Mouse (Mus musculus): Measurements from ENCODE around the gene Hip1r.
"Not testable (repeated sequence)": the region's sequence is repeated elsewhere in the genome, so short reads cannot be mapped to it uniquely, and the experiment has no call there.

Hip1r gene

GRCm38 (mm10) chr5:124039602-124040001, 66.2 kb downstream of the Hip1r start:
- DNase-seq (ENCODE audit: low spot score), result no peak

GRCm38 (mm10) chr5:124041097-124041496, 67.7 kb downstream of the Hip1r start:
- DNase-seq (ENCODE audit: low spot score), result no peak

GRCm38 (mm10) chr5:124043212-124043978, 70.0 kb downstream of the Hip1r start:
- DNase-seq (ENCODE audit: low spot score), result peak; percentile 80

- no peak for DNase-seq (ENCODE audit: low spot score)
Observed at GRCm38 (mm10) chr5:124043999-124044398, 70.6 kb downstream of the Hip1r start.

- DNase-seq (ENCODE audit: low spot score), result no peak
Observed at GRCm38 (mm10) chr5:124045453-124046010, 72.1 kb downstream of the Hip1r start.

- no peak for DNase-seq (ENCODE audit: low spot score)
Observed at GRCm38 (mm10) chr5:124046741-124047401, 73.4 kb downstream of the Hip1r start.

- no peak for DNase-seq (ENCODE audit: low spot score)
Observed at GRCm38 (mm10) chr5:124049249-124050045, 76.0 kb downstream of the Hip1r start.

GRCm38 (mm10) chr5:124050095-124051050, 76.9 kb downstream of the Hip1r start:
- no peak for DNase-seq (ENCODE audit: low spot score)

GRCm38 (mm10) chr5:124051899-124052491, 78.6 kb downstream of the Hip1r start:
- DNase-seq (ENCODE audit: low spot score), result no peak

- not testable (repeated sequence) for DNase-seq (ENCODE audit: low spot score)
Observed at GRCm38 (mm10) chr5:124052641-124053040, 79.2 kb downstream of the Hip1r start.

All from left cerebral cortex, adult 11 months (tissue).